Mouse (Mus musculus): ENCODE data around the gene 2210418O10Rik.
"Not testable (repeated sequence)": the region's sequence is repeated elsewhere in the genome, so short reads cannot be mapped to it uniquely, and the experiment has no call there.

Gene 2210418O10Rik

GRCm38 (mm10) chr2:176226269-176226668, at the start of gene 2210418O10Rik:
TSS of gene 2210418O10Rik (plus strand) at chr2:176226569.
- DNase-seq: not testable (repeated sequence)

DNA sequence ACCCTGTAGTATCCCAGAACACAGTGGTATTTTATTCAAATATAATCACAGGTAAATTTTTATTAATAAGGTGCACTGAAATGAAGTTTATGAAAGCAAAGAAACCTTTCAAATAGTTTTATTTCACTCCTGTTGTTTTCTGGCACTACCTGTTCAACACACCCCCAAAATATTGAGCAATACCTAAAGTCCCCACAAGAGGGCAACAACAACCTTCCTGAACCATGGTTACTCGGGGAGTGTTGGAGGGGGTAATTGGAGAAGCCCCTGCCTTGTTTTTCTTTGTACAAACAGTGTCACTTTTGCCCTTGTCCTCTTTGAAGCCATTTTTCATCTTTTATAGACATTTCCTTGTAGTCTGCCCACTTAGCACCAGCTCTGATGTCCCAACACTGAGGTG, 22.1 kb downstream of the 2210418O10Rik start:
- not testable (repeated sequence) for DNase-seq
